Mouse (Mus musculus) neural tube, embryonic 15.5 days (tissue): ENCODE results near the gene Tti1. TPM values are rescaled to one million over a fixed set of nuclear protein-coding genes. Genes with fewer than 3 reads are reported as not detected.

ENCODE experiments used
- ATAC-seq: fragments of 200-750 bp; cut with Nextera tagmentation; 2 replicates; pipeline ENCODE4 v1.8.0; 2017; ENCODE audit warnings: mild to moderate bottlenecking, moderate TSS enrichment, moderate library complexity; ENCODE audit not compliant: low FRiP score
- H3K27ac ChIP-seq: fragments of 300-500 bp; sonication (generic); replicated peaks from 2 replicates; pipeline ENCODE4 v1.5.1; 2015; ENCODE audit warnings: mild to moderate bottlenecking, inconsistent platforms
- H3K27me3 ChIP-seq: fragments of 300-500 bp; sonication (generic); replicated peaks from 2 replicates; pipeline ENCODE4 v1.6.1; 2015; ENCODE audit warnings: inconsistent platforms
- H3K36me3 ChIP-seq: fragments of 300-500 bp; sonication (generic); 2 replicates; pipeline ENCODE4 v1.6.1; 2015; ENCODE audit warnings: inconsistent platforms
- H3K4me1 ChIP-seq: fragments of 300-500 bp; sonication (generic); 2 replicates; pipeline ENCODE4 v1.6.1; 2015; ENCODE audit warnings: inconsistent platforms
- H3K4me2 ChIP-seq: fragments of 300-500 bp; sonication (generic); 2 replicates; pipeline ENCODE4 v1.6.1; 2015; ENCODE audit warnings: inconsistent platforms, mild to moderate bottlenecking, moderate library complexity
- H3K4me3 ChIP-seq: fragments of 300-500 bp; sonication (generic); replicated peaks from 2 replicates; pipeline ENCODE4 v1.5.1; 2015; ENCODE audit warnings: mild to moderate bottlenecking, inconsistent platforms
- H3K9ac ChIP-seq: fragments of 300-500 bp; sonication (generic); replicated peaks from 2 replicates; pipeline ENCODE4 v1.6.1; 2015; ENCODE audit warnings: mild to moderate bottlenecking, inconsistent platforms
- H3K9me3 ChIP-seq: fragments of 300-500 bp; sonication (generic); replicated peaks from 2 replicates; pipeline ENCODE4 v1.6.1; 2016; ENCODE audit warnings: inconsistent platforms
- WGBS: fragments of 180-500 bp; shearing (Covaris S2); methylation state at CpG from one replicate; pipeline ENCODE4 v1.1.7; 2015; ENCODE audit warnings: mixed read lengths; 5-methylcytosine and 5-hydroxymethylcytosine counted together
- polyA plus RNA-seq: library from polyadenylated mRNA; unstranded; fragments of >200 nt; fragmentation: Nextera tagmentation; extraction: Ambion mirVana; gene quantifications from 2 replicates; pipeline ENCODE4 v1.2.1, GENCODE M21; 2015

Tti1 gene
- polyA plus RNA-seq, 1 experiment from 2014 or later: 14.7 TPM

DNA sequence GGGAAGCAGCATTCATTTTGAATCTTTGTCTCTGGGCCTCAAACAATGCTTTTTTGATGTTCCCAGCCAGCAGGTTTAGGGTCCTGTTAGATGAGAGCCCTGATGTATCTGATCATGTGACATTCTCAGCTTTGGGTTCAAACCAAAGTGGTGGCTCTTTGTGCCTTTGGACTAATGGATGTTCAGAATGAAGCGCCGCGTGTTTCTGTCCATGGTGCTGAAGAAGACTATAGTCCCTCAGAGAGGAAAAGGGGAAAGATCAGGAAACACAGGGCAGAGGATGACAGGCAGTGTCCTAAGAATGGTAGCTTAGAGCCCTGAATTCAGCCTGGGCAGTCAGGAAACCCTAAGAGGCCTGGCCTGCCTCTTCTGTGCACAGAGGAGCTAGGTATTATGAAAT is 57.6 kb downstream of the Tti1 start:
- Histone ChIP-seq H3K4me3 (no peak overlapping the region), H3K27me3 (no peaks in the 10 kb centered on the region), H3K9ac (no peak overlapping the region), H3K9me3 (no peaks in the 10 kb centered on the region), H3K36me3 (no peaks in the 10 kb centered on the region), H3K4me2 (no peak overlapping the region), H3K4me1 (peaks cover 19% of the 10 kb centered on the region), H3K27ac (no peak overlapping the region)
- no peak for ATAC-seq
- WGBS: 12% methylated on average over 3 of the region's 3 CpGs

DNA sequence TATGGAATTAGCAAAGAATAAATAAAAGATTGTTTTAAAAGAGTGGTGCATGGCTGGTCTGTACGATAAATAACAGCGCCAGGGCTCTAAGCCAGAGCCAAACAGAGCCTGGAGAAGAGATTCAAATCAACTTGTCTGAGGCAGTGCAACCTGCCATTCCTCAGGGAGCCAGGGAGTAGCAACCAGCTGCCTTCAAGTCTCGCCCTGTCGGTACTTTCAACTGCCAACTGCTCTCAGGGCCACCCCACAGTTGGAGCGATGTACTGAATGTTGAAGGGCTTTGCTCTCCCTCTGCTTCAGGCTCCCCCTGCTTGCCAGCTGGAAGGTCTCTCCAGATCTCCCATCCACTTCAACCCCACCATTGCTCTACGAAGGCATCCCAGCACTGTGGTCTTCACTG is 58.1 kb downstream of the Tti1 start:
- no peaks in the 10 kb centered on the region for H3K36me3 ChIP-seq
- H3K9me3 ChIP-seq: no peaks in the 10 kb centered on the region
- ATAC-seq: no peak
- peaks cover 13% of the 10 kb centered on the region for H3K4me1 ChIP-seq
- H3K27ac ChIP-seq: no peak overlapping the region
- WGBS: 41% methylated on average over 6 of the region's 6 CpGs
- H3K9ac ChIP-seq: no peak overlapping the region
- no peak overlapping the region for H3K4me3 ChIP-seq
- H3K27me3 ChIP-seq: no peaks in the 10 kb centered on the region
- no peak overlapping the region for H3K4me2 ChIP-seq

DNA sequence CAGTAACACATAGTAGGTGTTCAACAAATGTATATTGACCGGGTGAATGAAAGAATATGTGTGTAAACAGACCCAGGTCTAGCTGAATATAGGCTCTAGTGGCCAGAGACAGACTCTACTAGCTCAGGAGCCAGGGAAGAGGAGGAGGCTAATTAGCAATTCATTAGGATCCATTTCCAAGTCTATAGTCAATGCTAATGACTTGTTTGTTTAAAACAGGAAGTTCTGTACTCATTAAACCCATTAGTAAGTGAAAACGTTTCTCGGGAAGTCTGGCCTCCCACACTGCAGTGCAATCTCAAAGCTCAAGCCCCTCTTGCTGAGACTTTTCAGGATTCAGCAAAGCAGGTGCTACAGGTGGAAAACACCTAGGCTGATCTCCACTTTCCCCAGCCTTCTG is 60.4 kb downstream of the Tti1 start:
- WGBS: 10% methylated on average over 3 of the region's 3 CpGs
- H3K4me3 ChIP-seq: no peak overlapping the region
- H3K4me2 ChIP-seq: no peak overlapping the region
- ATAC-seq: no peak
- H3K9me3 ChIP-seq: no peaks in the 10 kb centered on the region
- no peak overlapping the region for H3K27ac ChIP-seq
- H3K36me3 ChIP-seq: no peaks in the 10 kb centered on the region
- H3K27me3 ChIP-seq: no peaks in the 10 kb centered on the region
- H3K4me1 ChIP-seq: peaks cover 4% of the 10 kb centered on the region; the same call in 1 of the 2 replicates
- H3K9ac ChIP-seq: no peak overlapping the region

DNA sequence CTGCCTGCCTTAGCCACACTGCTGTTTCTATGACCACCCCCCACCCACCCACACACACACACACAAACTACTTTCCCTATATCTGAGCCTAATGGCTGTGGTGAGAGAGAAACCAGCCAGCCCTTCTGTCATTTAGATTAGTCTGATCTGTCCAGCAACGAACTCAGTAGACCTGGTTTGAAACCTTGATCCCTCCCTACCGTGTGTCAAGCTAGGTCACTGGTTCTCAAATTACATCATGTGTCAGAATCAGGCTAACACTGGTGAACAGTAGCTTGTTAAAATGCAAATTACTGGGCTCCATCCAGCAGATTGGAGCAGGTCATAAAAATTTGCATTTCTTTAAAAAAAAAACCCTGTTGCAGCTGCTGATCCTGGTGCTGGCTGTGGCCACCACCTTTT is 70.5 kb downstream of the Tti1 start:
- Histone ChIP-seq H3K9ac (no peak overlapping the region), H3K4me3 (no peak overlapping the region), H3K4me2 (no peak overlapping the region), H3K27me3 (no peaks in the 10 kb centered on the region), H3K9me3 (no peaks in the 10 kb centered on the region), H3K4me1 (peaks cover 14% of the 10 kb centered on the region; the same call in 1 of the 2 replicates), H3K36me3 (no peaks in the 10 kb centered on the region), H3K27ac (no peak overlapping the region)
- WGBS: 3% methylated on average over 2 of the region's 2 CpGs
- no peak for ATAC-seq

DNA sequence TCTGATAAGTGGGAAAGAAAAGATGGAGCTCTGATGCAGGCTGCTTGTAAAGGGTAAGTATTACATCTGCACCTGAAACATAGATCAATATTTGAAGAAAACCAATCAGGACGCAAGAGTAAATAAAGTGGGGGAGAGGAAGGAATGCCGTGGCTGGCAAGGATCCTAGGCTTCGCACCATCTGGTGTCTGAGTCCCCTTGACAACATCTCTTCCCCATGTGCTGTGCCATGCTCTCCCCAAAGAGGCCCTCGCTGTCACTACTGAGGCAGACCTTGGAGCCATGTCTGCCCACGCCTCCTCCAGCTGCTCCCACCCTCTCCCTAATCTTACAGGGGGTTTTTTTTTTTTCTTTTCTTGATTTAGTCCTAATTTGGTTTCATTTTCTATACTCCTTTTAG is 74.3 kb downstream of the Tti1 start:
- Histone ChIP-seq H3K27ac (no peak overlapping the region), H3K36me3 (no peaks in the 10 kb centered on the region), H3K4me2 (no peak overlapping the region), H3K4me1 (peaks cover 14% of the 10 kb centered on the region; the same call in 1 of the 2 replicates), H3K4me3 (no peak overlapping the region), H3K9me3 (no peaks in the 10 kb centered on the region), H3K27me3 (no peaks in the 10 kb centered on the region), H3K9ac (no peak overlapping the region)
- WGBS: 65% methylated on average over 5 of the region's 5 CpGs
- no peak for ATAC-seq

DNA sequence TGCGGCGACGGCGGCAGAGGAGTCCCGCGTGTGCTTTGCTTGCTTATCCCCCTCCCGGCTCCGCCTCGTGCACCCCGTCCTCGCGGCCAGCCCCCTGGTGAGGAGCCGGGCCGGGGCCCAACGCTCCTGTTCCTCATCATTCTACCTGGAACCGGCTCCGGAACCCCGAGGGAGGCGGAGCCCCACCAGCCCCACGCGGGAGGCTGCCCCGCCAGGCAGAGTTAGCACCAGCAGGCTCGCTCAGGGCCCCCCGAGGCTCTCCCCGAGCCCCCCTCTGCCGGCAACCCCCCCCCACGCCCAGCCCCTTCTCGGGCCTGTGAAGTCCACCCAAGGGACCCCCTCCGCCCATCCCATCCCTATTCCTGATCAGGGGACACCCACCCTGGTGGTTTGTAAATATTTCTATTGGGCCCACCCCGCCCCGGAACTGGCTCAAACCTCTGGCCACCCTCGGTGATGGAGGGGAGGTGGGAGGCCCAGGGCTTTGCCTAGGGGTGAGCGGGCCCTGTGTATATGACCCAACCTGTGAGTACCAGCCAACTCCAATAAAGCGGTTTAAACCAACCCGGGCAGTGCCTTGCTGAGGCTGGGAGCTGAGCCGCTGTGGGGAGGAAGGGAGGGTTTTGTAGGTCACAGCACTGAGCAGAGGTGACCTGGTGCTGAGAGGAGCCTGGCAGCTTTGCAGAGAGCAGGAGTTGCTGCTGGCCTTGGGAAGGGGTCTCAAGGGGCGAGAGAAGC is 83.9 kb downstream of the Tti1 start:
- Histone ChIP-seq H3K9ac (peak overlapping the region; percentile 50), H3K27ac (peak overlapping the region; percentile 72), H3K36me3 (peaks cover 3% of the 10 kb centered on the region; the same call in 1 of the 2 replicates), H3K4me3 (peak overlapping the region; percentile 44), H3K27me3 (no peaks in the 10 kb centered on the region; the same call in 1 of the 2 replicates), H3K4me1 (peaks cover 36% of the 10 kb centered on the region), H3K9me3 (no peaks in the 10 kb centered on the region), H3K4me2 (peak overlapping the region; percentile 82)
- ATAC-seq: peak; percentile 22; the same call in 1 of the 2 replicates
- WGBS: 12% methylated on average over 31 of the region's 37 CpGs

DNA sequence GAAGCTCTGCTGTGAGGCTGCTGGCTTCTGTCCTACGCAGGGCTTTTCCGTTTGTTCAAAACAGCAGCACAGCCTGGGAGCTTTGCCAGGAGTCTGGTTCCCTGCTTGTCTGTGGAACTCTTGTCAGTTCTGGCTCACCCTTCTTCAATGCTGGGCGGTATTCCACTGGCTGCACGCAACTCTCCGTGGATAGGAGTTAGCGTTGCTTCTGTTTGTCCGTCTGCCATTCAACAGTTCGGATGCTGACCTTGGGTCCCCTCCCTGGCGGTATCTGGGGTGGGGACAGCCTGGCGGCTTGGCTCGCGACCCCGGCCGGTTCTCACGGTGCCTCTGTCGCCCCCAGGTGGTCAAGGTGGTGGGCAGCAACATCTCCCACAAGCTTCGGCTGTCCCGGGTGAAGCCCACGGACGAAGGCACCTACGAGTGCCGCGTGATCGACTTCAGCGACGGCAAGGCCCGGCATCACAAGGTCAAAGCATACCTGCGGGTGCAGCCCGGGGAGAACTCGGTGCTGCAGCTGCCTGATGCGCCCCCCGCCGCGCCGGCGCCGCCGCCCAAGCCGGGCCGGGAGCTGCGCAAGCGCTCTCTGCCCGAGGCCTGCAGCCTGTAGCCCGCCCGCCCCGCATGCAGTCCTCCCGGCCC is 84.6 kb downstream of the Tti1 start:
- ATAC-seq: peak; percentile 77
- Histone ChIP-seq H3K4me2 (peak overlapping the region; percentile 82), H3K4me3 (peak overlapping the region; percentile 44), H3K36me3 (peaks cover 5% of the 10 kb centered on the region; the same call in 1 of the 2 replicates), H3K4me1 (peaks cover 36% of the 10 kb centered on the region), H3K27me3 (no peaks in the 10 kb centered on the region; the same call in 1 of the 2 replicates), H3K9me3 (no peaks in the 10 kb centered on the region), H3K27ac (peak overlapping the region; percentile 72), H3K9ac (peak overlapping the region; percentile 50)
- 2% methylated on average over 47 of the region's 47 CpGs for WGBS

DNA sequence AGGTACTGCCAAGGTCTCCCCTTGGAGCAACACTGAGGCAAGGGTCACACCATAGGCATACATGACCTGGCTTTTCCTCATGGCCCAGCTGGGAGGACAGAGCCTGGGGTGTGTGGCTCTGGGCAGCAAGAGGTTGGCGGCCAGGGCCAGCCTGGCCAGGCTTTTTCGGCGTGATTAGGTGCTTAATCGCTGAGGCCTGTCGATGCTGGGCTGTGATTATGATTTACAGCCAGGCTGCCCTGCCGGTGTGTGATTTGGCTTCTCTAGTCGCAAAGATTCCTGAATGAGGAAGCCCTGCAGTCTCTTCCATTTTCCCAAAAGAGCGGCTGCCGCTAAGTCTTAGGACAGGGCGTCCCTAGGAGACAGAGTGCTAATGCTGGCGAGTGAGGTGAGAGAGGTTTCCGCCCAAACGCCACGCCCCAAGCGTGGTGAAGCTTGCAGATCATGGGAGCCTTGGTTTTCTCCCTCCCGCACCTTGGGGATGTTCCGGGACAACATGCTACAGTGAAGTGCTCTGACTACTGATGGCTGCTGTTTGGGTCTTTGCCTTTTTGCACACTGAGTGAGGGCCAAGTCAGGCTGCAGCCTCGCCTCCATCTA is 87.5 kb downstream of the Tti1 start:
- Histone ChIP-seq H3K4me3 (no peak overlapping the region), H3K27me3 (no peaks in the 10 kb centered on the region; the same call in none of the 2 replicates), H3K9ac (0 out of 2 replicates have a peak overlapping the region, but pooled peaks have one; percentile 2), H3K4me1 (peaks cover 41% of the 10 kb centered on the region), H3K4me2 (peak overlapping the region; percentile 32), H3K36me3 (peaks cover 25% of the 10 kb centered on the region), H3K9me3 (no peaks in the 10 kb centered on the region), H3K27ac (no peak overlapping the region; the same call in 1 of the 2 replicates)
- WGBS: 7% methylated on average over 18 of the region's 18 CpGs
- ATAC-seq: no peak

DNA sequence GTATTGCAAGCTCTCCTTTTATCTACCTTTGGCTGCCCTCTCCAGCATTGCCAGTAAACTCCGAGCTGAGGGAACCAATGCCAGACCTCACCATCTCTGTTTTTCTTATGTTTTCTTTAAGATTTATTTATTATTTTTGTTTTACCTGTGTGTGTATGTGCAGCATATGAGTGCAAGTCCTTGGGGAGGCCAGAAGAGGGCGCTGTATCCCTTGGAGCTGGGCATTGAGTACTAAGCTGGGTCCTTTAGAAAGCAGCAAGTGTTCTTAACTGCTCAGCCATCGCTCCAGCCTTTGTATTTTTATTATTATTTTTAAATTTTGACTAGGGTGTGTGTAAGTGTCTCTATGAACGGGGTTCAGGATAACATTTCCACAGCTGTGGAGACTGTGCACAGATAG is 91.6 kb downstream of the Tti1 start:
- no peaks in the 10 kb centered on the region for H3K9me3 ChIP-seq
- H3K27ac ChIP-seq: no peak overlapping the region
- peaks cover 32% of the 10 kb centered on the region for H3K4me1 ChIP-seq
- peaks cover 27% of the 10 kb centered on the region for H3K36me3 ChIP-seq
- 87% methylated on average over 4 of the region's 4 CpGs for WGBS
- no peak for ATAC-seq
- H3K4me2 ChIP-seq: no peak overlapping the region
- H3K9ac ChIP-seq: no peak overlapping the region
- H3K4me3 ChIP-seq: no peak overlapping the region
- no peaks in the 10 kb centered on the region; the same call in none of the 2 replicates for H3K27me3 ChIP-seq

DNA sequence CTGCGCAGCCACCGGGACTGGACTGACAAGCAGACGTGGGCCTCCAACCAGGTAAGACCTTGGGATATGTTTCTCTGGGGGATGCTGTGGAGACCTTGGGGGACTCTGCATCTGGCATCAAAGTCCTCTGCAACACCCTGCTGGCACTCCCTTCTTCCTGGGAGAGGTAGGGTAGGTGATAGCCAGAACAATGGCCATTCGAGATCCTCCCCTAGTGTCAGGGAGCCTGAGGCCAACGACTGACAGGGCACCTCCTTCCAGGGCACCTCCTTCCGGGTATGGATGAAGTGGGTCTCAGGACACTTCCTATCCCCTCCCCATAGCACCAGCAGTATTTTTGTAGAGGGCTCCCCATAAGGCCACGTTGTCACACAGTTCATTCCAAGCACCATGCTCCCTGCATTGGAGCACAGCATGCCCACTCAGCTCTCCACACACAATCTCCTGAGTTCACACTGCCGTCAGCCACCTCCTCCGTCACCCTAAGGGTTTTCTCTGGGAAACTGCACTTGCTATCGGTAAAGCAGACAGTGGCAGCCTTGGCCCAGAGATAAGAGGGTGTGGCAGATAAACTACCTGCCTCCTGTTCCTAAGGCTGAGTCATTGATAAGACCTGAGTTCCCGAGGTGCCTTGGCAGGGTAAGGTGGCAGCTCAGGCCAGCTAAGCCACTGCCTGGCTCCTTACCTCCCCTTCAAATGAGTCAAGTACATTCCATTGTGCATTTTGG is 92.6 kb downstream of the Tti1 start:
- no peak for ATAC-seq
- H3K27ac ChIP-seq: no peak overlapping the region
- H3K4me1 ChIP-seq: peaks cover 21% of the 10 kb centered on the region
- no peaks in the 10 kb centered on the region; the same call in none of the 2 replicates for H3K27me3 ChIP-seq
- H3K9me3 ChIP-seq: no peaks in the 10 kb centered on the region
- no peak overlapping the region for H3K4me2 ChIP-seq
- peaks cover 27% of the 10 kb centered on the region for H3K36me3 ChIP-seq
- H3K9ac ChIP-seq: no peak overlapping the region
- H3K4me3 ChIP-seq: no peak overlapping the region
- WGBS: 77% methylated on average over 11 of the region's 11 CpGs

DNA sequence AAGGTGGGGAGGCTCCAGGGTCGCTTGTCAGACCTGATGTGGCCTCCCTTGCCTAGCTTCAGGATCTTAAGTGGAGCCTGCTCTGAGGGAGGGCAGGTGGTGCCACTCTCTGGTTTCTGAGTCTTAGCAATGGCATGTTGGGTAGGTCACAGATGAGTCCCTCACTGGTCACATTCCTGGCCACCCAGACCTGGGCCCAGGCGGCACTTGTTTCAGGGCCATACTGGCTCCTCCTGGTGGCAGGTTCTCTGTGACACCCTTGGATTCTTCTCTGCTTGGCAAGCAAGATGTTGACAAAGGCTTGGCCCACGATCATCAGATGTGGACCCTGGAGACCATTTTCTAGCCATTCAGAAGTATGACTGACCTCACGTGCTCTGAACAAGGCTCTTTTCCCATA is 95.6 kb downstream of the Tti1 start:
- WGBS: 83% methylated on average over 4 of the region's 4 CpGs
- Histone ChIP-seq H3K9ac (no peak overlapping the region), H3K27me3 (no peaks in the 10 kb centered on the region; the same call in 1 of the 2 replicates), H3K9me3 (no peaks in the 10 kb centered on the region), H3K4me2 (no peak overlapping the region), H3K4me3 (no peak overlapping the region), H3K27ac (no peak overlapping the region), H3K4me1 (peaks cover 33% of the 10 kb centered on the region), H3K36me3 (peaks cover 21% of the 10 kb centered on the region)
- no peak for ATAC-seq
